Mouse (Mus musculus) heart, embryonic 12.5 days (tissue): Measurements from ENCODE around the gene Gpank1. TPM values are rescaled to one million over a fixed set of nuclear protein-coding genes. Genes with fewer than 3 reads are reported as not detected.

Experiments used
- ATAC-seq: fragments of 200-750 bp; cut with Nextera tagmentation; 2 replicates; pipeline ENCODE4 v1.8.0; 2017; ENCODE audit warnings: moderate TSS enrichment, moderate library complexity; ENCODE audit not compliant: insufficient number of reproducible peaks, low FRiP score
- H3K27ac ChIP-seq: fragments of 300-500 bp; sonication (generic); 2 replicates; pipeline ENCODE4 v1.5.1; 2016; ENCODE audit warnings: mild to moderate bottlenecking, moderate library complexity; ENCODE audit not compliant: poor library complexity, severe bottlenecking
- H3K27me3 ChIP-seq: fragments of 300-500 bp; sonication (generic); replicated peaks from 2 replicates; pipeline ENCODE4 v1.6.1; 2016; ENCODE audit warnings: mild to moderate bottlenecking, moderate library complexity
- H3K36me3 ChIP-seq: fragments of 300-500 bp; sonication (generic); 2 replicates; pipeline ENCODE4 v1.6.1; 2016; ENCODE audit warnings: mild to moderate bottlenecking, moderate library complexity
- H3K4me1 ChIP-seq: fragments of 300-500 bp; sonication (generic); replicated peaks from 2 replicates; pipeline ENCODE4 v1.6.1; 2016; ENCODE audit warnings: mild to moderate bottlenecking
- H3K4me2 ChIP-seq: fragments of 300-500 bp; sonication (generic); 2 replicates; pipeline ENCODE4 v1.6.1; 2016; ENCODE audit warnings: mild to moderate bottlenecking, moderate library complexity
- H3K4me3 ChIP-seq: fragments of 300-500 bp; sonication (generic); 2 replicates; pipeline ENCODE4 v1.5.1; 2016; ENCODE audit warnings: mild to moderate bottlenecking
- H3K9ac ChIP-seq: fragments of 300-500 bp; sonication (generic); 2 replicates; pipeline ENCODE4 v1.6.1; 2016; ENCODE audit warnings: mild to moderate bottlenecking, moderate library complexity
- H3K9me3 ChIP-seq: fragments of 300-500 bp; sonication (generic); replicated peaks from 2 replicates; pipeline ENCODE4 v1.6.1; 2016; ENCODE audit warnings: mild to moderate bottlenecking, moderate library complexity
- WGBS: fragments of 180-500 bp; shearing (Covaris S2); methylation state at CpG from one replicate; pipeline ENCODE4 v1.1.7; 2016; 5-methylcytosine and 5-hydroxymethylcytosine counted together
- polyA plus RNA-seq: library from polyadenylated mRNA; unstranded; fragments of >200 nt; fragmentation: Nextera tagmentation; extraction: Ambion mirVana; gene quantifications from 2 replicates; pipeline ENCODE4 v1.2.1, GENCODE M21; 2016

Gpank1 gene
- polyA plus RNA-seq, 1 experiment from 2014 or later, result 11.1 TPM

DNA sequence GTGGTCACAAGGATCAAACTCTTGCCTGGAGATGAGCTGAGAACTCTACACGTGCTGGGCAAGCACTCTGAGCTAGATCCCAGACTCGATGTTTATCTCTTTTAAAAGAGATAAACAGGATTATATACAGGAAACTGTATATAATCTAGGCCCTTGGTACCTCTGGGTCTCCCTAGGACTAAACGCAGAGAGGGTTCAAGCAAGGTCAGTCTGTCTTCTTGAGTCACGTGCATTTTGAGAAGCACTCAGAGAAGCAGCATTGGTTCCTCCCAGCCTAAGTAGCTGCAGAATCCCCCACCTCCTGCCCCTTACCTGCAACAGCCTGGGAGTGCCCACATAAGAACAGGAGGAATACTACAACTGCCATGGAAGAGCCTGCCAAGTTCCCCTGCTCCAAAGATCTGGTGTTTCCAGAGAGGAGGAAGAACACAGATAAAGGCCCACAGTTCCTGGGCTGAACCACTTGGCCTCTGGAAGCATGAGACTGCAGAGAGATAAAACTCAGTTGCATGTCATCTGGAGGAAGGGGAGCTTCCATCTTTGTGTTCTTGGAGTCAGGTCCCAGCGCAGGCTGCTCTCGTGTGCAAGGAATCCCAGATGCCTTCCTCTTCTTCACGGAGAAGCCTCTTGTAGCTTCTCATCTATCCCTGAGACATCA is 35.9 kb upstream of the Gpank1 start, which contains the start of gene Ly6g6f:
Gene Ly6g6f, minus strand, starts transcription at position 403 of the 658 bp plus-strand sequence.
- Histone ChIP-seq H3K9ac (peak within 1 kb of the TSS; percentile 6; the same call in 1 of the 2 replicates), H3K36me3 (0 out of 2 replicates have a peak, but pooled peaks cover 1% of the 10 kb centered on the region), H3K9me3 (no peaks in the 10 kb centered on the region), H3K27me3 (0 out of 2 replicates have a peak, but pooled peaks cover 9% of the 10 kb centered on the region), H3K4me1 (peaks cover 18% of the 10 kb centered on the region), H3K4me3 (no peak within 1 kb of the TSS), H3K4me2 (no peak within 1 kb of the TSS), H3K27ac (no peak within 1 kb of the TSS)
- WGBS, result 49% methylated on average over 7 of the region's 7 CpGs
- ATAC-seq, result no peak

GRCm38 (mm10) chr17:35088151-35088550 is 33.1 kb upstream of the Gpank1 start:
- WGBS, result 31% methylated on average over 2 of the region's 2 CpGs
- Histone ChIP-seq H3K27ac (no peak overlapping the region), H3K4me1 (peaks cover 19% of the 10 kb centered on the region), H3K9ac (no peak overlapping the region), H3K36me3 (peaks cover 28% of the 10 kb centered on the region), H3K4me3 (no peak overlapping the region), H3K9me3 (no peaks in the 10 kb centered on the region), H3K27me3 (no peaks in the 10 kb centered on the region), H3K4me2 (no peak overlapping the region)
- ATAC-seq, result no peak

- H3K9me3 ChIP-seq, result no peaks in the 10 kb centered on the region
- peak within 1 kb of the TSS; percentile 71 for H3K4me3 ChIP-seq
- peak within 1 kb of the TSS; percentile 94 for H3K27ac ChIP-seq
- peaks cover 35% of the 10 kb centered on the region for H3K36me3 ChIP-seq
- ATAC-seq, result peak; percentile 97
- peaks cover 19% of the 10 kb centered on the region for H3K4me1 ChIP-seq
- WGBS, result 3% methylated on average over 65 of the region's 67 CpGs
- peak within 1 kb of the TSS; percentile 72 for H3K4me2 ChIP-seq
- no peaks in the 10 kb centered on the region for H3K27me3 ChIP-seq
- H3K9ac ChIP-seq, result peak within 1 kb of the TSS; percentile 89
Measured at GRCm38 (mm10) chr17:35088825-35089644, 32.2 kb upstream of the Gpank1 start, which contains the start of gene Abhd16a. Gene Abhd16a, plus strand, starts transcription at chr17:35089263.

GRCm38 (mm10) chr17:35090166-35090932 is 30.9 kb upstream of the Gpank1 start:
- no peaks in the 10 kb centered on the region for H3K27me3 ChIP-seq
- H3K27ac ChIP-seq, result no peak overlapping the region; the same call in 1 of the 2 replicates
- H3K36me3 ChIP-seq, result peaks cover 47% of the 10 kb centered on the region
- H3K9ac ChIP-seq, result peak overlapping the region; percentile 89
- WGBS, result 63% methylated on average over 8 of the region's 8 CpGs
- H3K4me2 ChIP-seq, result peak overlapping the region; percentile 72
- no peaks in the 10 kb centered on the region for H3K9me3 ChIP-seq
- no peak for ATAC-seq
- peaks cover 22% of the 10 kb centered on the region for H3K4me1 ChIP-seq
- H3K4me3 ChIP-seq, result peak overlapping the region; percentile 71

GRCm38 (mm10) chr17:35092403-35093198 is 28.7 kb upstream of the Gpank1 start:
- Histone ChIP-seq H3K4me1 (peaks cover 18% of the 10 kb centered on the region), H3K4me2 (no peak overlapping the region), H3K4me3 (no peak overlapping the region), H3K9me3 (no peaks in the 10 kb centered on the region), H3K36me3 (peaks cover 70% of the 10 kb centered on the region), H3K27me3 (no peaks in the 10 kb centered on the region), H3K9ac (no peak overlapping the region), H3K27ac (no peak overlapping the region)
- 89% methylated on average over 14 of the region's 14 CpGs for WGBS
- ATAC-seq, result no peak

- peaks cover 18% of the 10 kb centered on the region for H3K4me1 ChIP-seq
- H3K27me3 ChIP-seq, result no peaks in the 10 kb centered on the region
- H3K4me3 ChIP-seq, result no peak overlapping the region
- peaks cover 90% of the 10 kb centered on the region for H3K36me3 ChIP-seq
- no peaks in the 10 kb centered on the region for H3K9me3 ChIP-seq
- 0 out of 2 replicates have a peak overlapping the region, but pooled peaks have one; percentile 11 for H3K9ac ChIP-seq
- no peak for ATAC-seq
- no peak overlapping the region for H3K4me2 ChIP-seq
- no peak overlapping the region for H3K27ac ChIP-seq
- WGBS, result 72% methylated on average over 15 of the region's 15 CpGs
Measured at GRCm38 (mm10) chr17:35094475-35095365, 26.5 kb upstream of the Gpank1 start.

DNA sequence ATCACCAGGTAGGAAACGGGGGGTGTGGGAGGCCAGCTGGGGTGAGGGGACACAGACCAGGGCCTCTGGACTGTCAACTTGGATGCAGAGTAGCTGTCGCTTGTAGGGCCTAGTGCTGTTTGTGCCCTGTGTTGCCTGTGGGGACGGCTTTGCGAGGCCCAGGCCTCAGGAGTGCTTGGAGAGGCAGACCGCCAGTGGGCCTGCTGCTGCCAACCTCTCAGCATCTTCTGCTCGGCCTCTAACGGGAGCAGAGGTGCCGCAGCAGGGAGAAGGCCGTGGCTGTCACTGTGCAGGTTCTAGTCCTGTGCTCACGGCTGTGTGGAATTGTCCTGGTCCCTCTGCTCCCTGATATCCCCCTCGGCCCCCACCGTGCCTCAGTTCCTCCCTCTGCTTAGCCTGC is 24.7 kb upstream of the Gpank1 start:
- H3K36me3 ChIP-seq, result peaks cover 96% of the 10 kb centered on the region
- no peak overlapping the region for H3K4me3 ChIP-seq
- 81% methylated on average over 12 of the region's 12 CpGs for WGBS
- no peak for ATAC-seq
- H3K4me1 ChIP-seq, result peaks cover 16% of the 10 kb centered on the region
- H3K4me2 ChIP-seq, result no peak overlapping the region
- H3K27ac ChIP-seq, result no peak overlapping the region
- H3K27me3 ChIP-seq, result no peaks in the 10 kb centered on the region
- peak overlapping the region; percentile 38; the same call in 1 of the 2 replicates for H3K9ac ChIP-seq
- H3K9me3 ChIP-seq, result no peaks in the 10 kb centered on the region

GRCm38 (mm10) chr17:35097164-35097655 is 24.0 kb upstream of the Gpank1 start:
- Histone ChIP-seq H3K27me3 (no peaks in the 10 kb centered on the region), H3K9me3 (no peaks in the 10 kb centered on the region), H3K4me1 (peaks cover 21% of the 10 kb centered on the region), H3K27ac (no peak overlapping the region), H3K36me3 (peaks cover 96% of the 10 kb centered on the region), H3K9ac (no peak overlapping the region), H3K4me3 (no peak overlapping the region), H3K4me2 (no peak overlapping the region)
- ATAC-seq, result no peak
- 88% methylated on average over 12 of the region's 12 CpGs for WGBS

- peaks cover 86% of the 10 kb centered on the region for H3K36me3 ChIP-seq
- H3K9me3 ChIP-seq, result no peaks in the 10 kb centered on the region
- H3K9ac ChIP-seq, result 0 out of 2 replicates have a peak overlapping the region, but pooled peaks have one; percentile 17
- H3K4me3 ChIP-seq, result no peak overlapping the region
- 52% methylated on average over 10 of the region's 10 CpGs for WGBS
- H3K4me1 ChIP-seq, result peaks cover 29% of the 10 kb centered on the region
- no peaks in the 10 kb centered on the region for H3K27me3 ChIP-seq
- ATAC-seq, result no peak
- no peak overlapping the region for H3K4me2 ChIP-seq
- no peak overlapping the region for H3K27ac ChIP-seq
Measured at GRCm38 (mm10) chr17:35100196-35100765, 21.0 kb upstream of the Gpank1 start.
